Mouse (Mus musculus) hindbrain, embryonic 10.5 days (tissue): ENCODE measurements around the gene Atf6. TPM values are rescaled to one million over a fixed set of nuclear protein-coding genes. Genes with fewer than 3 reads are reported as not detected.

Experiments
- DNase-seq: peaks from one replicate; pipeline ENCODE4 v3.0.0-alpha.2; 2017; ENCODE audit warnings: low spot score
- H3K27ac ChIP-seq: fragments of 300-500 bp; sonication (generic); 2 replicates; pipeline ENCODE4 v1.5.1; 2016; ENCODE audit warnings: mild to moderate bottlenecking, moderate library complexity
- H3K27me3 ChIP-seq: fragments of 300-500 bp; sonication (generic); 2 replicates; pipeline ENCODE4 v1.6.1; 2016; ENCODE audit warnings: mild to moderate bottlenecking; ENCODE audit not compliant: poor library complexity, insufficient read depth, severe bottlenecking
- H3K36me3 ChIP-seq: fragments of 300-500 bp; sonication (generic); 2 replicates; pipeline ENCODE4 v1.6.1; 2016; ENCODE audit warnings: mild to moderate bottlenecking, moderate library complexity
- H3K4me1 ChIP-seq: fragments of 300-500 bp; sonication (generic); replicated peaks from 2 replicates; pipeline ENCODE4 v1.6.1; 2016; ENCODE audit warnings: mild to moderate bottlenecking
- H3K4me3 ChIP-seq: fragments of 300-500 bp; sonication (generic); 2 replicates; pipeline ENCODE4 v1.5.1; 2016; ENCODE audit warnings: mild to moderate bottlenecking, moderate library complexity
- H3K9me3 ChIP-seq: fragments of 300-500 bp; sonication (generic); 2 replicates; pipeline ENCODE4 v1.6.1; 2016; ENCODE audit warnings: mild to moderate bottlenecking, moderate library complexity
- WGBS: fragments of 180-500 bp; shearing (Covaris S2); methylation state at CpG from one replicate; pipeline ENCODE4 v1.1.7; 2016; 5-methylcytosine and 5-hydroxymethylcytosine counted together
- polyA plus RNA-seq: library from polyadenylated mRNA; unstranded; fragments of >200 nt; fragmentation: Nextera tagmentation; extraction: Ambion mirVana; gene quantifications from 2 replicates; pipeline ENCODE4 v1.2.1, GENCODE M21; 2016

Atf6 gene
- 7.7 and 8.0 TPM in 2 replicates for polyA plus RNA-seq

DNA sequence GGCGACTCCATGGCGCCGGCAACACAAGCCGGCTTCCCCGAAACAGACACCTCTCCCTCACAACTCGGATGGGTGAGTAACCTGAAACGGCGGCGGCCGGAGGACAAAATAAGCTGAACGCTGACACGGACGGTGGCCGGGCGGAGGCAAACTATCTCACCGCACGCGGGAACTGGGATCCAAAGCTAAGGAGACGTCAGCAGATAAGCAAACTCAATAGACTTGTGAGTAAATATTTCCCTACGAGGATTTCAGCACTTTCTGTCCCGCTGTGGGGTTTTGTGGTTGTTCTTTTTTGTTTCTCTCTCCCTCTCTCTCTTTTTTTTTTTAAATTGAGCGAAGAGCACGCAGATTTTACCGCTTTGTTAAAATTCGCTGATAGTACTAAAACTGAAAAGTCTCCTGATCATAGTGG is at the start of gene Atf6:
Gene Atf6 (minus strand): TSS at position 81 of the 415 bp plus-strand sequence.
- peak within 1 kb of the TSS; percentile 90 for H3K4me3 ChIP-seq
- peak within 1 kb of the TSS; percentile 83 for H3K27ac ChIP-seq
- peaks cover 15% of the 10 kb centered on the region for H3K36me3 ChIP-seq
- H3K4me1 ChIP-seq, result peaks cover 10% of the 10 kb centered on the region
- peak; percentile 95 for DNase-seq
- 0% methylated on average over 25 of the region's 25 CpGs for WGBS
- H3K27me3 ChIP-seq, result no peaks in the 10 kb centered on the region
- H3K9me3 ChIP-seq, result no peaks in the 10 kb centered on the region

DNA sequence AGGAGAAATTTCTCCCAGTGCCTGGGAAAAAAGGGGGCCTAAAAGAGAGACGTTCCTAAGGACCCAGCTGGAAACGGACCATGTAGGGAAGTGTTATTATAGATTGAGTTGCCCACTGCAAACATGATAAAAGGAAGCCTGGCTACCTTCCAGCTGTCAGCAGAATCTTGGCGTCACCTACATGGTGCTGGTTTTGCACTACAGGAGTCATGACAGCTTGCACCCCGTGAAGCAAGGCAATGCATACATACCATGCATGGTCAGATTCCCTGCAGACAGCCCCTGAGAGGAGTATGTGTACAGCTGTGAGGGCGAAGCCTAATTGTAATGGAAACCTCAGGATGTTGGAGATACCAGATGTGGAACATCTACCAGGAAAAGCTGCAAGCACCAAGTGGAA is 48.1 kb upstream of the Atf6 start:
- Histone ChIP-seq H3K4me3 (no peak overlapping the region), H3K9me3 (no peaks in the 10 kb centered on the region), H3K4me1 (no peaks in the 10 kb centered on the region), H3K36me3 (no peaks in the 10 kb centered on the region), H3K27ac (no peak overlapping the region), H3K27me3 (peaks cover under 1% of the 10 kb centered on the region; the same call in 1 of the 2 replicates)
- DNase-seq, result no peak
- WGBS, result 85% methylated on average over 5 of the region's 5 CpGs

DNA sequence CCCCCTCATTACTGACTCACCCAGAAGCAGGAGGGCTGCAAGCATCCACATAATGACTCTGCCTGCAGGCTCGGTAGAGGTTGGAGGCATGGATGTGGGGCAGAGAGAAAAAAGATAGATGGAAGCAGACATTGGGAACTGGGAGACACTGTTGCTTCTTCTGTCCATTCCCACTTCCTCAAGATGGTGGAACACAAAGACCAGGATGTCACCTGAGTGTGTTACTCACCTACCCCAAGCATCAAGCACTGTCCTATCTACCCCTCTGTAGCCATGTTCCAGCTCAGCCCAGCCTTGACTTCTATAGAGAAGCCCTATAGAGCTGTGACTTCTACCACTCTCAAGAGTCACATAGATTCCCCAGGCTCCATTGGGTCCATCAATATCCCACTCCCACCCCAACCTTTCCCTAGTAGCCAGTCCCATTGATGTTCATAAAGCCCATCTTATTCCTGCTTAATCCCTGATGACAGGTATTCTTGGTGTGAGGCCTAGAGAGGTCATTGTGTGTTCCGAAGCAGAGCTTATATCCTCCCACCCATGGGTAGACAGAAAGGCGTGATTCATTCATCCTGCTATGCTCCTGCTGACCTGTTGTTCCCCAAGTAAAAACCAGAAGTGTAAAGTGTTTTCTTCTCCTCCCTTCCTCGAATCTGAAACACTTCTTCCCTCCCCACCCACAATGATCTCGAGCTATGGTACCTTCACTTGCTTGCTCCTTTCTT is 45.5 kb upstream of the Atf6 start, which contains the start of gene Fcrlb:
Gene Fcrlb (minus strand): TSS at position 51 of the 725 bp plus-strand sequence.
- Histone ChIP-seq H3K27me3 (peaks cover 26% of the 10 kb centered on the region), H3K9me3 (no peaks in the 10 kb centered on the region), H3K36me3 (no peaks in the 10 kb centered on the region), H3K4me1 (peaks cover 7% of the 10 kb centered on the region), H3K27ac (no peak within 1 kb of the TSS), H3K4me3 (no peak within 1 kb of the TSS)
- no peak for DNase-seq
- 78% methylated on average over 5 of the region's 5 CpGs for WGBS

DNA sequence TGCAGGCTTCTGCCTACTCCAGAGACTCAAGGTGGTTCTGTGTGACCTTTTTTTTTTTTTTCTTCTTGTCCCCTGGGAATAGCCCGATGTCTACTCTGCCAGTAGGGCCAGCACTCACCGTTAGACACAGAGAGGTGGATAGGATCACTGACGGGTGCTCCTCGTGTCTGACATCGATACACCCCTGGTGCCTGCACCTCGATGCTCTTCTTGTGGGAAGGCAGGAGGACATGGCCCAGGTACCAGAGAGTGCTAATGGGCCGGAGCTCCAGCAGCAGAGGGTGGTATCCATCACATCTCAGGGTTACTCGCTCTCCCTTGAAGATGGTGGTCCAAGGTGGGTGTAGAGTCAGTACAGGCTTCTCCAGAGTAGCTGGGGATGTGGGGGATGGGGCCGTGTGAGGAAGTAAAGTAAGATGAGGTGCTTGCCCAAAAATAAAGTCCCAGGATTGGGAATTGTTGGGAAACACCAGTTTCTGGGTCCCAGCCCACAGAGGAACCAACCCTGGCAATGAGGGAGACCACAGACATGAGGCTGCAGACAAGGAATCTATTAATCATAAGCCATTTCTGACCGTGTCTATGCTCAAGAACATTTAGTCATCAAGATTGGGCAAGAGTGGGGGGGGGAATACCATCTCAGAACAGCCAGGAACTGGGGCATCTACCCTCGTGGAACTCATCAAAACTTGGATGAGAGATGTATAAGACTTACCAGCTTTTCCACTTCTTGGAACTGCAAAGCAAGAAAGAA is 44.5 kb upstream of the Atf6 start:
- no peak for DNase-seq
- no peak overlapping the region for H3K27ac ChIP-seq
- H3K4me3 ChIP-seq, result no peak overlapping the region
- no peaks in the 10 kb centered on the region for H3K36me3 ChIP-seq
- 84% methylated on average over 11 of the region's 11 CpGs for WGBS
- H3K9me3 ChIP-seq, result no peaks in the 10 kb centered on the region
- H3K4me1 ChIP-seq, result peaks cover 17% of the 10 kb centered on the region
- peaks cover 36% of the 10 kb centered on the region for H3K27me3 ChIP-seq

DNA sequence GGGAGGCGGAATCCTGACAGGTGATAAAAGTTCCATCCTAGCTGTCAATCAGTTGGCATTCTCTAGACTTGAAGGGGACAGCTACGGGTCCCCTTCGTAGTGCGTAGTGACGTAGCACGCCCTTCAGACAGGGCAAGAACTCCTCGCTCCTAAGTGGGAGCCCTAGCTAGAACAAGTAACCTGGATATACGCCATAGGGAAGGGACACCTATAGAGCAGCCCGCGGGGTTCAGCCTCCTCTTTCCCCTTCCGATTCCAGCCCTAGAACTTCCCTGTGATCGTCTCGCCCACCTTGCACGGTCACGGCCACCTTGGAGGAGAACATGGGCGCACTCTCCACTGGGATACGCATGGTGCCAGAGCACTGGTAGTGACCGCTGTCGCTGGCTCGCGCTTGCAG is 40.8 kb upstream of the Atf6 start:
- Histone ChIP-seq H3K4me1 (peaks cover 17% of the 10 kb centered on the region), H3K27me3 (peaks cover 73% of the 10 kb centered on the region)

DNA sequence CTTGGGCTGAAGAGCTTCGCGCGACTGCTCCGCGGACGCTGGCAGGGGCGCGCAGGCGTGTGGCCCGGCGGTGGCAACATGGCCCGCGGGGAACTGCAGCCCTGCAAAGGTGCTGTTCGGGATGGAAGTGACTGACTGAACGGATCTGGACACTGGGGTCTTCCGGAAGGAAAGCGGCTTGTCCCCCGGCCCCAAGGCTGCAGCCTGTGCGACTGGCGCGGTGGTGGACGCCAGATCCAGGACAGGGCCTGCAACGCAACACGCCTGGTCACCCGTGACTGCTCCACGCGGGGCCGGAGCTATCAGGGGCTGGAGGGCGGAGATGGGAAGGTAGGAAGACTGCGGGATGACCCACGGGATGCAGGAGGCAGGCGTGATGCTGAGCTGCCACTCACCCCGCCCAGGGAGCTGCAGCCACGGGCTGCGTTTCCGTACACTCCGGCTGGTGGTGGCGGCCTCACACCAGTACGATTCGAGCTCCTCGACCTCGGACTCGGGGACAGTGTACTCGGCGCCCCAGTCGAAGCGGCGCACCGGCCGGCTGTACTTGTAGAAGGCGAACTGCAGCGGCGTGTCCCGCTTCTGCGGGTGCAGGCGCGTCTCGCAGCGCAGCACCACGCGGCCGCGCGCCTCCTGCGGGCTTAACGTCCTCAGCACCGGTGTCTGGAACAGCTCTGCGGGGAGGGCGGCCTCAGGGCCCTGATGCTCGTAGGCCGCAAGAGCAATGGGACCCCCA is 40.1 kb upstream of the Atf6 start:
- peak; percentile 57 for DNase-seq
- H3K36me3 ChIP-seq, result no peaks in the 10 kb centered on the region
- no peaks in the 10 kb centered on the region for H3K9me3 ChIP-seq
- under 1% methylated on average over 71 of the region's 71 CpGs for WGBS
- H3K4me3 ChIP-seq, result peak overlapping the region; percentile 69
- H3K4me1 ChIP-seq, result peaks cover 17% of the 10 kb centered on the region
- peak overlapping the region; percentile 69; the same call in 1 of the 2 replicates for H3K27ac ChIP-seq
- H3K27me3 ChIP-seq, result peaks cover 80% of the 10 kb centered on the region

More for the DNA sequence above, 40.8 kb upstream of the Atf6 start:
- H3K4me3 ChIP-seq, result peak overlapping the region; percentile 69
- WGBS, result 4% methylated on average over 21 of the region's 21 CpGs
- H3K27ac ChIP-seq, result no peak overlapping the region
- DNase-seq, result peak; percentile 40
- H3K36me3 ChIP-seq, result no peaks in the 10 kb centered on the region
- no peaks in the 10 kb centered on the region for H3K9me3 ChIP-seq

DNA sequence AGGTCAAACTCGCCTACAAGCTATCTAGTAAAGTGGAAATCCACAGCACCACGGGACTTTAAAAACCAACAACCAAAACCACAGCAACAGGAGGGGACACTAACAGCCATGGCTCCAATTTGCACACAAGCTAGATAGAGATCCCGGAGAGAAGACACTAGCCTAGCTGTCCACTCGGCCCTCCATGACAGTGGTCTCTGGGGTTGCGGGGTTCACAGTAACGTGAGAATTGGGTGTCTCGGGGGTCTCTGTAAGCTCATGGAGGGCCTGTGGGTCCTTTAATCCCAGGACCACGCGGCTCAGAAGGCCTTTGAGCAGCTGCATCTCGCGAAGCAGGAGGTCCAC is 39.5 kb upstream of the Atf6 start:
- H3K27me3 ChIP-seq, result peaks cover 86% of the 10 kb centered on the region
- H3K27ac ChIP-seq, result no peak overlapping the region
- WGBS, result 19% methylated on average over 11 of the region's 11 CpGs
- peaks cover 17% of the 10 kb centered on the region for H3K4me1 ChIP-seq
- H3K36me3 ChIP-seq, result no peaks in the 10 kb centered on the region
- H3K4me3 ChIP-seq, result peak overlapping the region; percentile 69
- no peaks in the 10 kb centered on the region for H3K9me3 ChIP-seq
- no peak for DNase-seq

DNA sequence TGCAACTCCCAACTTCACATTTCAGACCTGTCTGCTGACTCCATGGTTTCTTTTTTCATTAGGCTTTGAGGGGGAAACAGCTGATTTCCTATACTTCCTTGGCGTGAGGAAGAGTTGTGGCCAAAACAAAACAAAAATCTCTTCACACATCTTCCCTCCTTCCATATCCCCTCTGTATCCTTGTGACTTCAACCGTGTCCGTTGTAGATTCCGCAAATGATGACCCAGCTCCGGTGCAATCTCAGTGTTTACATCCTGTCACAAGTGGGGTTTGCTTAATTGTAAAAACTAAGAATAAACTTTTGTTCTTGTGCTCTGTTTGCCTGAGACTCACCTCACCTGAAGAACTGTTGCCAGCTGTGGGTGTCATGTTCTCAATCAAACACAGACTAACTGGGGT is 35.9 kb upstream of the Atf6 start:
- Histone ChIP-seq H3K9me3 (no peaks in the 10 kb centered on the region), H3K27ac (no peak overlapping the region), H3K27me3 (peaks cover 67% of the 10 kb centered on the region), H3K4me1 (peaks cover 14% of the 10 kb centered on the region), H3K4me3 (no peak overlapping the region), H3K36me3 (no peaks in the 10 kb centered on the region)
- 80% methylated on average over 5 of the region's 5 CpGs for WGBS
- no peak for DNase-seq

DNA sequence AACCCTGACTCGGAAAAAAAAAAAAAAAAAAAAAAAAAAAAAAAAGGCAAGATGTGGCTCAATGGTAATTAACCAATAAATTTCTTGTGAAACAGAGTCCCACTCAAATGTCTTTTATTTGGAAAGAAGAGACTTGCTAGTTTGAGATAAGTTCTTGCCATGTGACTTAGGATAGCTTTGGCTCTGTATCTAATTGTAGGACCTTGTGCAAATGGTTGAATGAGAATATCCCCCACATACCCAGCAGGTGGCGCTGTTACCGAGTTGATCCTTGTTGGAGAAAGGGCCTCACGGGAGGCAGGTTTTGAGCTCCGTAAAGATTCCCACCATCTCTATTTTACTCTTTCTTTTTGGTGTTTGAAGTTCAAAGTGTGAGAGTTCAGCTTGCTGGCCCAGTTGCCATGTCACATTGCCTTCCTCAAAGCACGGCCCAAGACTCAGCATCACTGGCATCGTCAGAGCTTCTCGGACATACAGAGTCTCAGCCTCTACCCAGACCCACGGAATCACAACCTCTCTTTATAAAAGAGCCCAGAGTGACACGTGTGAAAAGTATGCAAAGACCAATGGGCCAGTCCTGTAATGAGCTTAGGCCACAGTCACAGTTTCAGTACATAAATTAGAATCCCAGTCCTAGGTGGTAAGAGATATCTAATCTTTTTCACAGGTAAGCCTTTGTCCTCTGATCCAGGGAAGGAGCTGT is 34.1 kb upstream of the Atf6 start:
- Histone ChIP-seq H3K27me3 (peaks cover 49% of the 10 kb centered on the region), H3K4me3 (peak overlapping the region; percentile 33; the same call in 1 of the 2 replicates), H3K27ac (no peak overlapping the region), H3K4me1 (no peaks in the 10 kb centered on the region; the same call in 1 of the 2 replicates), H3K36me3 (no peaks in the 10 kb centered on the region), H3K9me3 (no peaks in the 10 kb centered on the region)
- DNase-seq, result peak; percentile 84
- WGBS, result 35% methylated on average over 10 of the region's 10 CpGs

DNA sequence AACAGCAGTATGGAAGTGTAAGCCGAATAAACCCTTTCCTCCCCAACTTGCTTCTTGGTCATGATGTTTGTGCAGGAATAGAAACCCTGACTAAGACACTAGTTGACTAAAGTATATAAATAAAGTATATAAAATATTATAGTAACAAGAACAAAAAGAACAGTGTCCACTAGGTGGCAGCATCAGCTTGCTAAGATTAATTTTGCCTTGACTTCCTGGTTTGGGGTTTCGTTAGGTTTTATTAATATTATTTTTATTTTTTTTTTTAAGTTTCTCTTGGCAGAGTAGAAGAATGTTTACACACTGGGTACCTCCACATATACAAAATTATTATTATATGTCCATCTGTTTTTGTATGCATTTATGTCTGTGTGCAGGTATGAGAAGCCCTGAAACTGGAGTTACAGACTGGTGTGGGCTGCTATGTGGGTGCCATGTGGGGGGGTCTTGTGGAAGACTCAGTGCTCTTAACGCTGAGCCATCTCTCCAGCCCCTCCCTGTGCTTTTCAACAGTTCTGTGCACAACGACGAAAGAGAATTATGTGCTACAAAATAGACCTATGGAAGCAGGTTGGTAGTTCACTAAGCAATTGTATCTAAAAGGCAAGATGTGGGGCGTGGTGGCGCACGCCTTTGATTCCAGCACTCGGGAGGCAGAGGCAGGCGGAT is 33.4 kb upstream of the Atf6 start:
- WGBS, result 38% methylated on average over 10 of the region's 10 CpGs
- DNase-seq, result peak; percentile 6
- Histone ChIP-seq H3K4me3 (no peak overlapping the region), H3K4me1 (no peaks in the 10 kb centered on the region; the same call in 1 of the 2 replicates), H3K27ac (no peak overlapping the region), H3K36me3 (no peaks in the 10 kb centered on the region), H3K9me3 (no peaks in the 10 kb centered on the region), H3K27me3 (peaks cover 41% of the 10 kb centered on the region)

DNA sequence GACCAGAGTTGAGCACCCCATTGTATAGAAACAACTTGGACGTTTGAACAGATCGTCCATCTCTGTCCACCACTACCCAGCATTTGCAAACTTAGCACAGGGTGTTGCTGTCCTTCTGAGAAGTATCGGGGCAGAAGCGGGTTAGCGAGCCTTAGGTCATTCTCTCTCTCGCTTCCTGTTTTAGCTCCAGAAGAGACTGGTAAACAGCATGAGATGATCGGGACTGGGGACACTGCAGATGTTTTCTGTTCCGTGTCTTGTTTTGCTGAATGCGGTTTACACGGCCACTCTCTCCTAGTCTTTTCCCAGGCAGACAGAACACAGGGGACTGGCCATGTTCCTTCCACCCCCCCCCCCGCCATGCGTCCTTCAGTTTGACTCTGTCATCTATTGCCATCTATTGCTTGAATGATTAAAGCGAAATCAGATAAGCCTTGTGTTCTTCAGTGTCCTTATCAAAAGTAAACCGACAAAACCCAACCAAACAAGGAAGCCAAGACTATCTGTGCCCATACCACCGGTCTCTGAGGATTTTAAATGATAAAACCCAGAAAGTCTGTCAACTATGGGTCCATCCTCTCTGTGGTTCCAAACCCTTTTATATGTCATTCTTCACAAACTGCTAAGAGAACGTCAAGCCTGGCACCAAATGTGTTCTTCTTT is 31.0 kb upstream of the Atf6 start:
- 80% methylated on average over 16 of the region's 16 CpGs for WGBS
- H3K27me3 ChIP-seq, result peaks cover 18% of the 10 kb centered on the region
- H3K4me3 ChIP-seq, result no peak overlapping the region
- no peaks in the 10 kb centered on the region; the same call in 1 of the 2 replicates for H3K4me1 ChIP-seq
- DNase-seq, result no peak
- no peak overlapping the region for H3K27ac ChIP-seq
- H3K9me3 ChIP-seq, result no peaks in the 10 kb centered on the region
- H3K36me3 ChIP-seq, result no peaks in the 10 kb centered on the region
